Mouse (Mus musculus): ENCODE data around the gene Tmem219. TPM values are rescaled to one million over a fixed set of nuclear protein-coding genes. Genes with fewer than 3 reads are reported as not detected.
A peak's percentile ranks its signal among the peaks of the same experiment; 100 is the strongest.
"Not testable (repeated sequence)": the region's sequence is repeated elsewhere in the genome, so short reads cannot be mapped to it uniquely, and the experiment has no call there.

The Tmem219 gene
- polyA plus RNA-seq, 1 experiment from 2014 or later: 34.9 TPM

DNA sequence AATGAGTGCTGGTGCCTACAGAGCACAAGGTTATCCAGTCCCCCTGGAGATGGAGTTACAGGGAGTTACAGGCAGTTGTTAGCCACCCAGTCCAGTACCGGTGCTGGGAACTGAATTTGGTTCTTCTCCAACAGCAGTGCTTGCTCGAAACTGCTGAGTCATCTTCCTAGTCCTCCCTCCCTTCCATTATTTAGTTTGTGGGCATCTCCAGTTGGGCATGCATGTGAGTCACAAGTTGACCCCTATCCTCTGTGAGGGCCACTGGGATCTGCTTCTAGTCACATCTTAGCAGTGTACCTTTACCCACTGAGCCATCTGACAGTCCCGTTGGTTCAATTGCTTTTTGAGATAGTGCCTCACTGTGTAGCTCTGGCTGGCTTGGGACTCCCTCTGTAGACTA is 17.1 kb downstream of the Tmem219 start:
- 90% methylated on average over 3 of the region's 3 CpGs for WGBS
- Histone ChIP-seq H3K9ac (replicated peaks; ENCODE audit: low read length) (no peak overlapping the region), H3K27me3 (ENCODE audit: control insufficient read depth, insufficient read depth, low read length) (no peaks in the 10 kb centered on the region), H3K27ac (replicated peaks; ENCODE audit: low read depth, low read length) (no peak overlapping the region), H3K4me2 (ENCODE audit: low read length) (no peak overlapping the region), H3K36me3 (ENCODE audit: control insufficient read depth, insufficient read depth, low read length) (no peaks in the 10 kb centered on the region), H3K4me1 (ENCODE audit: control insufficient read depth, insufficient read depth, low read length) (no peaks in the 10 kb centered on the region), H3K9me3 (ENCODE audit: control insufficient read depth, low read length) (no peaks in the 10 kb centered on the region), H3K4me3 (replicated peaks; ENCODE audit: low read depth, low read length) (no peak overlapping the region)
- DNase-seq (no peak), ATAC-seq (ENCODE audit: low FRiP score, low TSS enrichment) (no peak)

DNA sequence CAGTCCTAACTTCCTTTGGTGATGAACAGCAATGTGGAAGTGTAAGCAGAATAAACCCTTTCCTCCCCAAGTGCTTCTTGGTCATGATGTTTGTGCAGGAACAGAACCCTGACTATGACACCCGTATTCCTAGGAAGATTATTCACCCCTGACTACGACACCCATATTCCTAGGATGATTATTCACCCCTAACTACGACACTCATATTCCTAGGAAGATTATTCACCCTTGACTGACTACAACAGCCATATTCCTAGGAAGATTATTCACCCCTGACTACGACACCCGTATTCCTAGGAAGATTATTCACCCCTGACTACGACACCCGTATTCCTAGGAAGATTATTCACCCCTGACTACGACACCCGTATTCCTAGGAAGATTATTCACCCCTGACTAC is 22.9 kb downstream of the Tmem219 start:
- H3K4me3 ChIP-seq (replicated peaks; ENCODE audit: low read depth, low read length); H3K27ac ChIP-seq (replicated peaks; ENCODE audit: low read depth, low read length); DNase-seq; H3K9me3 ChIP-seq (ENCODE audit: control insufficient read depth, low read length); H3K27me3 ChIP-seq (ENCODE audit: control insufficient read depth, insufficient read depth, low read length); ATAC-seq (ENCODE audit: low FRiP score, low TSS enrichment); H3K36me3 ChIP-seq (ENCODE audit: control insufficient read depth, insufficient read depth, low read length); H3K4me2 ChIP-seq (ENCODE audit: low read length); H3K9ac ChIP-seq (replicated peaks; ENCODE audit: low read length): not testable (repeated sequence)
- peaks cover 14% of the 10 kb centered on the region for H3K4me1 ChIP-seq (ENCODE audit: control insufficient read depth, insufficient read depth, low read length)
- 88% methylated on average over 7 of the region's 9 CpGs for WGBS

DNA sequence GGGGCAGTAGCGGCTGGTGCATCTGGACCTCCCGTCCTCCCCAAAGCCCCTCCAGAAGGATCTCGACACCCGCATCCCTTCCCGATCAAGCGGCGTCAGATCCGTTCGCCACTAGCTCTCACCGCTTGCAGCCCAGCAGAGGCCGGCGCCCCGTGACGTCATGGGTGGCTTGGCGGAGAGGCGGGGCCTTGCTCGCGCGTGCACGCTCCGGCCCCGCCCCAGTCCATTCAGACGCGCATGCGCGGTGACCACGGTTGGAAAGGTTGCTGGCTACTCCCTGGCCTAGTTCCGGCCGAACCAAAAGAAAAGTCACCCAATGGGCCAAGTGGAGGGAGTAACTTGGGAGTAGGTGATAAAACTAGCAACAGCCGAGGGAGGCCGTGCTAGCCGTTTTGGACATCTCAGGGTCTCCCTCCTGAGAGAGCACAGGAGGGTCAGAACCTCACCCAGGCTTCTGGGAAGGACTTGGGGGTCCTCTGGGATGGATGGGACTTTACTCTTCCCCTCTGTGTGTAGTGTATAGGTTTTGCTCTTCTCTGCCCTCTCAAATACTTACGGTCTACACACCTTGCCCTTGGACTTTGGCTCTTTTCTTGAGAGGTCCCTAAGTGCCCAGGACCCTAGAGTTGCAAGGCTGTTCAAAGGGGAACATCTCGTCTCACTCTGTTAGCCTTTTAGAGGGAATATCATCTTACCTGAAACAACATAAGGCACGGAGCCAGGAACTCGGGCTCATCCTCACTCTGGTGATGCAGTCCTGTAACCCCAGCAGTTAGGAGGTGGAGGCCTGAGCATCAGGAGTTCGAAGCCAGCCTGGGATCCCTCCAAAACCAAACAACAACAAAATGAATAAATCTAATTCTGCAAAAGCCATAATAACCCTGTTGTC is 24.4 kb downstream of the Tmem219 start:
- DNase-seq (peak; percentile 98), ATAC-seq (ENCODE audit: low FRiP score, low TSS enrichment) (peak; percentile 91)
- Histone ChIP-seq H3K4me3 (replicated peaks; ENCODE audit: low read depth, low read length) (peak overlapping the region; percentile 65), H3K9me3 (ENCODE audit: control insufficient read depth, low read length) (no peaks in the 10 kb centered on the region), H3K27me3 (ENCODE audit: control insufficient read depth, insufficient read depth, low read length) (no peaks in the 10 kb centered on the region), H3K27ac (replicated peaks; ENCODE audit: low read depth, low read length) (peak overlapping the region; percentile 91), H3K4me2 (ENCODE audit: low read length) (peak overlapping the region; percentile 84), H3K9ac (replicated peaks; ENCODE audit: low read length) (peak overlapping the region; percentile 85), H3K4me1 (ENCODE audit: control insufficient read depth, insufficient read depth, low read length) (peaks cover 14% of the 10 kb centered on the region), H3K36me3 (ENCODE audit: control insufficient read depth, insufficient read depth, low read length) (no peaks in the 10 kb centered on the region)
- 12% methylated on average over 37 of the region's 37 CpGs for WGBS

DNA sequence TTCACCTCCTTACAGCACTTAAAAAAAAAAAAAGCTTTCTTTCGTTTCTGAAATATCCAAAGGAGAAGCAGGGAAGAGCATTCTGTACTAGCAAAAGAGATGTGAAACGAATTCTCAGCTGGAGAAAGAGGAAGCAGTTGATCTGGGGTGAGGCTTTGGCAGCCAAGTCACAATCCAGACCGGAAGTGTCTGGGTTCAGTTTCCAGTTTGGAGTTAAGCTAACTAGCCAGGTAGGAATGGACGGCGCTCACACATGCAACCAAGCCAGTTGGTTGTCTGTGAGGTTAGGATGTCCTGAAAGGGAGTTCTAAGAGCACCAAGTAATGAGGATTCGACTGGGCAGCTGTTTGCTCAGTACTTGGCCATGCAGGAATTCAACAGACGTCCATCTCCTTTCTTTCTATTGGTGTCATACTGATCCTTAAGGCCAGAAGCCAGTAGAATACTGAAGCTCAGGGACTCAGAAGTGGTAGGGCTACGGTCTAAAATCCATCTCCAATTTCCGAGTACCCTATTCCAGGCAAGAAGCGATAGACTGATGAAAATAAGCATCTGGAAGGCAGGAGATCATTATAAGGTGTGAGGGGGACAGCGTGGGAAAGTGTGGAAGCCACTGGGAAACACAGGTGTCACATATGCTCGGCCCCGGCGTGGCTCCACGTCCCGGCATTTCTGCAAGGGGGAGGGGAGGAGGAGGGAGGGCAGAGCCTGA is 25.2 kb downstream of the Tmem219 start:
- no peaks in the 10 kb centered on the region for H3K27me3 ChIP-seq (ENCODE audit: control insufficient read depth, insufficient read depth, low read length)
- H3K9ac ChIP-seq (replicated peaks; ENCODE audit: low read length): peak overlapping the region; percentile 85
- peak overlapping the region; percentile 65 for H3K4me3 ChIP-seq (replicated peaks; ENCODE audit: low read depth, low read length)
- 24% methylated on average over 16 of the region's 16 CpGs for WGBS
- no peak for DNase-seq
- H3K4me2 ChIP-seq (ENCODE audit: low read length): peak overlapping the region; percentile 84
- H3K36me3 ChIP-seq (ENCODE audit: control insufficient read depth, insufficient read depth, low read length): no peaks in the 10 kb centered on the region
- H3K4me1 ChIP-seq (ENCODE audit: control insufficient read depth, insufficient read depth, low read length): peaks cover 14% of the 10 kb centered on the region
- peak overlapping the region; percentile 91 for H3K27ac ChIP-seq (replicated peaks; ENCODE audit: low read depth, low read length)
- ATAC-seq (ENCODE audit: low FRiP score, low TSS enrichment): peak; percentile 75
- no peaks in the 10 kb centered on the region for H3K9me3 ChIP-seq (ENCODE audit: control insufficient read depth, low read length)

DNA sequence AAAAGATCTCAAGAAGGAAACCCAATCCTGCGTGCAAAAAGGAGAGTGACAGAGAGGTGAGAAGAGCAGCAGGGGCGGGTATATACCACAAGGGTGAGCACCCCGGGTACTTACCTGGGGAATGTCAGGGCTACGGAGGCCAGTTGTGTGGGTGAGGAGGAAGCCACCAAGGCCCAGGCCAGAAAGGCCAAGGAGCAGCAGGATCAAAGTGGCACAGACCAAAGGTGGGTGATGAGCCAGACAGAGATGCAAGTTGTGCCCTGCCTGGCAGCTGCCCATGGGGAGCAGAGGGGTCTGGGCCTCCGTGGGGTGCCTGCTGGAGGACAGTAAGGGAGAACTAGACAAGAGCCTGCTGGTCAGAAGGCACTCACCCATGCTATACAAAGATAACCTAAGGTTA is 25.8 kb downstream of the Tmem219 start:
- peak overlapping the region; percentile 84 for H3K4me2 ChIP-seq (ENCODE audit: low read length)
- H3K27ac ChIP-seq (replicated peaks; ENCODE audit: low read depth, low read length): no peak overlapping the region
- 83% methylated on average over 5 of the region's 5 CpGs for WGBS
- no peaks in the 10 kb centered on the region for H3K9me3 ChIP-seq (ENCODE audit: control insufficient read depth, low read length)
- H3K36me3 ChIP-seq (ENCODE audit: control insufficient read depth, insufficient read depth, low read length): no peaks in the 10 kb centered on the region
- no peak for ATAC-seq (ENCODE audit: low FRiP score, low TSS enrichment)
- no peak overlapping the region for H3K4me3 ChIP-seq (replicated peaks; ENCODE audit: low read depth, low read length)
- 0 out of 2 replicates have a peak overlapping the region, but pooled peaks have one; percentile 16 for H3K9ac ChIP-seq (replicated peaks; ENCODE audit: low read length)
- no peak for DNase-seq
- peaks cover 14% of the 10 kb centered on the region for H3K4me1 ChIP-seq (ENCODE audit: control insufficient read depth, insufficient read depth, low read length)
- no peaks in the 10 kb centered on the region for H3K27me3 ChIP-seq (ENCODE audit: control insufficient read depth, insufficient read depth, low read length)

DNA sequence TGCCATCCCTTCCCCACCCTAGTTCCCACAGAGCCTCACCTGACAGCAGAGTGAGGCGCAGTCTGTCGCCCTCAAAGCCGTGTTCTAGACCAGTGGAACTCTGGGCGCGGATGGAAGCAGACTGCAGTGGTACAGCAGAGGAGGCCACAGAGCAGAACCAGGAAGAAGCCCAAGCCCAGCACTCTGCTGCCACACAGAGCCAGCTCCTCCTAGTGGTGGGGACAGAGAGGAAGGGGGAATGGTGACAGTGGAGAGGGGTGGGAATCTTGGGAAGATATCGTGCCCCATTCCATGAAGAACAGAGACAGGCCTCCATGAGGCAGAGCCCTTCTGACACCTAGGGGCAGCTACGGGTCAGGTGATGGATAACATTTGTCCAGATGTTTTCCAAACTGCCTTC is 33.9 kb downstream of the Tmem219 start:
- no peak overlapping the region for H3K9ac ChIP-seq (replicated peaks; ENCODE audit: low read length)
- no peak for ATAC-seq (ENCODE audit: low FRiP score, low TSS enrichment)
- no peaks in the 10 kb centered on the region for H3K27me3 ChIP-seq (ENCODE audit: control insufficient read depth, insufficient read depth, low read length)
- peaks cover 14% of the 10 kb centered on the region for H3K36me3 ChIP-seq (ENCODE audit: control insufficient read depth, insufficient read depth, low read length)
- no peak overlapping the region for H3K27ac ChIP-seq (replicated peaks; ENCODE audit: low read depth, low read length)
- no peak overlapping the region for H3K4me2 ChIP-seq (ENCODE audit: low read length)
- H3K9me3 ChIP-seq (ENCODE audit: control insufficient read depth, low read length): no peaks in the 10 kb centered on the region
- no peak overlapping the region for H3K4me3 ChIP-seq (replicated peaks; ENCODE audit: low read depth, low read length)
- DNase-seq: no peak
- no peaks in the 10 kb centered on the region for H3K4me1 ChIP-seq (ENCODE audit: control insufficient read depth, insufficient read depth, low read length)
- WGBS: 57% methylated on average over 7 of the region's 7 CpGs

DNA sequence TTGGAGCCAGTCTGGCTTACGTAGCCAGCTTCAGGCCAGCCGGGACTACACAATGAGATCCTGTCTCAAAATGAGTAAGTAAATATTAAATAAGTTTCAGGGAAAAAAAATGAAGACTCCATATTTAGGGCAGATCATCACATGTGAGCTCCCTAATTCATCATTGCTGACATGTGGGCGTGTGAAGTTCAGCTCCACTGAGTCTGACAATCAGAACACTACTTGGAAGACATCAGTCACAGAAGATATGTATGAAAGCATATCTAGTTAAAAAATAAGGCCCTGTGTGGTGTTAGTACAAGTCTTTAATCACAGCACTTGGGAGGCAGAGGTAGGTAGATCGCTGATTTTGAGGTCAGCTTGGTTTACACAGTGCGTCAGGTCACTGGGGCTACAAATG is 35.4 kb downstream of the Tmem219 start:
- H3K4me1 ChIP-seq (ENCODE audit: control insufficient read depth, insufficient read depth, low read length): peaks cover 11% of the 10 kb centered on the region
- no peak for ATAC-seq (ENCODE audit: low FRiP score, low TSS enrichment)
- no peaks in the 10 kb centered on the region for H3K27me3 ChIP-seq (ENCODE audit: control insufficient read depth, insufficient read depth, low read length)
- no peak for DNase-seq
- no peak overlapping the region for H3K27ac ChIP-seq (replicated peaks; ENCODE audit: low read depth, low read length)
- no peak overlapping the region for H3K9ac ChIP-seq (replicated peaks; ENCODE audit: low read length)
- H3K4me3 ChIP-seq (replicated peaks; ENCODE audit: low read depth, low read length): no peak overlapping the region
- 92% methylated on average over 5 of the region's 5 CpGs for WGBS
- no peak overlapping the region for H3K4me2 ChIP-seq (ENCODE audit: low read length)
- no peaks in the 10 kb centered on the region for H3K9me3 ChIP-seq (ENCODE audit: control insufficient read depth, low read length)
- peaks cover 14% of the 10 kb centered on the region for H3K36me3 ChIP-seq (ENCODE audit: control insufficient read depth, insufficient read depth, low read length)

DNA sequence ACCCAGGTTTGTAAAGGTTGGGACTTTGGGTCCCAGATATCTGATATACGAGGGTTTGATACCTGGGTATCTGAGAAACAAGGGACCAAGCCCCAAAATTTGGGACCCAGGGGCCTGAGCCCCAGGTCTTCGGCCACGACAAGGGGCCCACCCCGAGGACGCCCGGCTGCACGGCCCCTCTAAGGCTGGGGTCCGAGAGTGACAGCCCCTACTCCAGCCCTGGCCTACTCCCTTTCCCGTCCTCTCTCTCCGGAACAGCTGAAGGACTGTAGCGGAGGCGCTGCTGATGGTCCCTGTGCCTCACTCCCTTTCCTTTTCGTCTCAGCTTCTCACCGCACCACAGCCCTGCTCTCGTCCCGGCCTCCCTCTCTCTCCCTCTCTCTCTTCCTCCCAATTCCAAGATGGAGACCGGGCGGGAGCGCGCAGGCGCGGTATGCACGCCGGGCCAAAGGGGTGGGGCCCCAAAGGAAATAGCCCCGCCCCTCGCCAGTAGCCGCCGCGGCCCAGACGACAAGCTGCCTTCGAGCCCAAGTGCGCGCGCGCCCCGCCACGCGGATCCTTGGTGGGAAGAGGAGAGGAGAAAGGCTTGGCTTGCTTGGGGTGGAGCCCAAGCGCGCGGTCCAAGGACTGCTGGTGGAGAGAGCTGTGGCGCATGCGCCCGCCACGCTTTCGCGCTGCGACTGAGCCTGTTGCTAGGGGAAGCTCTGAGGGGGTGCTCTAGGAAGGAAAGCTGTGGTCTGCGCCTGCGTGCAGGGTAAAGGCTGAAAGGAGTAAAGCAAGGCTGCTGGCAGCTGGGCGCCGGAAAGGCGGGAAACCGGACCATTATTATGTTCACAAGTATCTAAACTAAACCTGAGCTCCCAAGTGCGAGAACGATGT is 38.2 kb downstream of the Tmem219 start, which contains the start of gene Taok2:
Gene Taok2, minus strand, starts transcription at position 418 of the 879 bp plus-strand sequence.
- peak; percentile 96 for ATAC-seq (ENCODE audit: low FRiP score, low TSS enrichment)
- Histone ChIP-seq H3K36me3 (ENCODE audit: control insufficient read depth, insufficient read depth, low read length) (peaks cover 13% of the 10 kb centered on the region), H3K9me3 (ENCODE audit: control insufficient read depth, low read length) (no peaks in the 10 kb centered on the region), H3K9ac (replicated peaks; ENCODE audit: low read length) (peak within 1 kb of the TSS; percentile 87), H3K4me2 (ENCODE audit: low read length) (peak within 1 kb of the TSS; percentile 99), H3K27ac (replicated peaks; ENCODE audit: low read depth, low read length) (peak within 1 kb of the TSS; percentile 92), H3K4me3 (replicated peaks; ENCODE audit: low read depth, low read length) (peak within 1 kb of the TSS; percentile 69), H3K4me1 (ENCODE audit: control insufficient read depth, insufficient read depth, low read length) (peaks cover 28% of the 10 kb centered on the region), H3K27me3 (ENCODE audit: control insufficient read depth, insufficient read depth, low read length) (no peaks in the 10 kb centered on the region)
- DNase-seq: peak; percentile 100
- WGBS: under 1% methylated on average over 56 of the region's 56 CpGs

Measured in midbrain, embryonic 14.5 days (tissue).